Mouse (Mus musculus): ENCODE measurements around the gene Tacc2. TPM values are rescaled to one million over a fixed set of nuclear protein-coding genes. Genes with fewer than 3 reads are reported as not detected.

Tacc2 gene
- polyA plus RNA-seq (2014; fragmentation: Illumina TruSeq; extraction: RNeasy Lipid Tissue Mini Kit (QIAGEN cat#74804); ENCODE audit: low read depth, low replicate concordance) = 8.3 TPM

GRCm38 (mm10) chr7:130577388-130578003, at the start of gene Tacc2:
Gene Tacc2 (plus strand): TSS chr7:130577438.

GRCm38 (mm10) chr7:130572821-130573220, 4.4 kb upstream of the Tacc2 start, which contains the start of gene Nsmce4a:
Gene Nsmce4a (minus strand): TSS chr7:130573118.

GRCm38 (mm10) chr7:130773914-130774630, 196.8 kb downstream of the Tacc2 start, which contains the start of gene Btbd16:
Gene Btbd16 (plus strand): TSS chr7:130774069.

Other genes with a start within 250 kb of the Tacc2 start
- gene Ate1, start 57.1 kb upstream of the Tacc2 start, polyA plus RNA-seq (2014; fragmentation: Illumina TruSeq; extraction: RNeasy Lipid Tissue Mini Kit (QIAGEN cat#74804); ENCODE audit: low read depth, low replicate concordance) = 79.4 TPM
- 266 TPM for gene Nsmce4a, start 4.3 kb upstream of the Tacc2 start, polyA plus RNA-seq (2014; fragmentation: Illumina TruSeq; extraction: RNeasy Lipid Tissue Mini Kit (QIAGEN cat#74804); ENCODE audit: low read depth, low replicate concordance)
- gene Btbd16, start 196.6 kb downstream of the Tacc2 start, polyA plus RNA-seq (2014; fragmentation: Illumina TruSeq; extraction: RNeasy Lipid Tissue Mini Kit (QIAGEN cat#74804); ENCODE audit: low read depth, low replicate concordance) = not detected